Mouse (Mus musculus): Measurements from ENCODE around the gene Gtpbp6.
"Not testable (repeated sequence)": the region's sequence is repeated elsewhere in the genome, so short reads cannot be mapped to it uniquely, and the experiment has no call there.

Gene Gtpbp6

DNA sequence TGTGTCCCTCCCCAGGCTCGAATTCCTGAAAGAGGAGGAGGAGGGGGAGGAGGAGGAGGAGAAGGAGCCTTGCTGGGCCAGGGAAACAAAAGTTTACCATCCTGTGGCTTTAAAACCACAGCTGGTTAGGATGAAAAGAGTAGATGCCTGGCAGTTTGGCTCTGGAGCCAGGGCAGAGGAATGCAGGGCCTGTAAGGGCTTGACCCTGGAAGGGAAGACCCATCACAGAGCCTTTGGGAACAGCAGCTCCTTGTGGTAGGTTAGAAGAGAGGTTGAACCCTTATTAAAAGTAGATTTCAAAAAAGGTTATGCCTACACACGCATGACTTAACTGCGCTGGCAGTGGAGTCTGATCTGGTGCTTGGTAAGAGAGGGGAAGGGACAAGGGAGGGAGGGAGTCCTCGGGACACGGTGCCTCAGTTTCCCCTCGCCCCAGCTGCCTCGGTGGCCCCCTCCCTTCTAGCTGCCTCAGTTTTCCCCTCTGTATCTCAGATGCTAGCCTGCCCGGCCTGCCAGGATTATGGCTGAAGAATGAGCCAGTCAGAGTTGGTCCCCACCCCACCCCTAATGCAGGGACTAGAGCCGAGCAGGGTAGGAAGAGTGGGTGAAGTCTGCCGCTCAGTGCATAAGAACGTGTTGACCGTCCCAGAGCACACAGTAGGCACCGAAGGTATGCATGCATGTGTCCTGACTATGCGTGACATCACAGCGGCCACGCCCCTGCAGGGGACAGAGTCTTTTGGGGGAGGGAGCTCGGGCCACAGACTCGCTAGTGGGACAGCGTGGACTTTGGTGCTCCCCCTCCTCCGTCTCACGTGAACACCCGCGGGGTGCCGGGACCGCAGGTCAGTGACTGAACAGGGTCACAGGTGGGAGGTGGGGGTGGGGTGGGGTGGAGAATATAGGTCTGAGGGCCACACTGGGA, 8.1 kb downstream of the Gtpbp6 start, which contains the start of gene Plcxd1:
Gene Plcxd1 (plus strand): TSS at position 314 of the 925 bp plus-strand sequence.
- DNase-seq: peak; percentile 52

DNA sequence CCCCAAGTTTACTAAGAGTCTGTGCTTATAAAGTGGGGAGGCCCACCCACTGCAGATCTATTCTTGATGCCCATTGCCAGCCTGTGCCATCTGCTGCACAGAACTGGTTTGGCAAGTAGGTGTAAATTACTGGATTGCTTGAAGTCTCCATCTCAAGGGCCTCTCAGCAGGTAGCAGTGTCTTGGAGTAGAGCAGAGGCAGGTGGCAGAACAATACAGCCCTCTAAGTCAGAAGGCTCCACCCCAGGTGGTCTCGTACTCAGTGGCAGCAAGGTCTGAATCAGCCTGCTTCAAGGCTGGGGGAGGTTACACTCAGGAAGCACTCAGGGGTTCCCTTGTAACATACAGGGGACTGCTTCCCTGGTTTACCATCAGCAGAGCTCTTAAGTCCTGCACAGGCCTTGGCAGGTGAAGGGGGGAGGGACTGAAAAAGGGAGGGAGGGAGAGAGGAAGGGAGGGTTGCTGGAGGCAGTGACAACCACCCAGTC, 9.0 kb downstream of the Gtpbp6 start:
- DNase-seq: no peak

DNA sequence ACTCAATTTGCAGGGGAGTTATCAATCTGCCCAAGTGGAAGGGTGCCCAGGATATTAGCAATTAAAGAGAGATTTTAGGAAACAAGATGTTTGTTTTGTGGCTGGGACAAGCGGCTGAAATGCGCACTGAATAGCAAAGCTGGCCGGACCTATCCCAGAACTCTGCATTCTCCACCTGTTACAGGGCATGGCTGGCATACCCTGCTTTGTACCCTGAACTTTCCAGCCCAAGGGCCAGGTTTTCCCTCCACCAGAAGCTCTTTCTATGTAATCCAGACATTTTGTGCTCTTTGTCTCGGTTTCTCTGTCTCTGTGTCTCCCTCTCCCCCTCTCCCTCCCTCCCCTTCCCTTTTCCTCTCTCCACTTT, 13.2 kb downstream of the Gtpbp6 start:
- DNase-seq: no peak

DNA sequence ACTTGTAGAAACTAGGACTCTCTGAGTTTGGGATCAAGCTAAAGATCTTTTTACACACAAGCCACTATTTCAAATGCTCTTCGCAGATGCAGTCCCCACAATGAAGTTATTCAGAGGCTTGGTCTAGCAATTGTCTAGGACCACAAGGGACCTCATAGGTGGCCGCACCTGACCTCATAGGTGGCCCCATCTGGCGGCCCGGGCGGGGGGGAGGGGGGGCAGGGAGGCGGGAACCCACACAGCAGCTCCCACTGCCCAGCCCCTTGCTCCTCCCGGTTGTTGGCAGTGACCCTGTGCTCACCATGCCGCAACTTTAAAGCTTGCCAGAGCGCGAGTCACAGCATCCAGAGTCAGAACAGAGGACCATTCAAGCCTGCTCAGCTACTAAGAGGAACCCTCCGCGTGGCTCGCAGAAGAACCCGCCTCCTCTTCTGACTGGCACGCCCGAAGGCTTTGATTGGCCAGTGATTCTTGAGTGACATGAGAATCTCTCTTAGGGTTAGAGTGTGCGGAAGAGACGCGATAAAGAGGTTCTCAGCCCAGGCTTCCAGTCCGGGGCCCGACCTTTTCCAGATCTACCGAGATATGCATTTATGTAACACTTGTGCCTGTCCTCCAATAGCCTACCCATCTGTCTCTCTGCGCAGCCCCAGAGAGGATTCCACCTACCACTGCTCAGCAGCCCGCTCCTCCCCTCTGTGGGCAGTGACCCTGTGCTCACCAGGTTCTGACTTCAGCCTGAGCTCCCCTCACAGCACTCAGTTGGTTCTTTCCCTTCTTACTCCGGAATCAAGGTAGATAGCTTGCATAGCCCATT, 13.8 kb downstream of the Gtpbp6 start, which contains the start of gene Gm35315:
Gene Gm35315 (minus strand): TSS at position 391 of the 817 bp plus-strand sequence.
- DNase-seq: peak; percentile 89

DNA sequence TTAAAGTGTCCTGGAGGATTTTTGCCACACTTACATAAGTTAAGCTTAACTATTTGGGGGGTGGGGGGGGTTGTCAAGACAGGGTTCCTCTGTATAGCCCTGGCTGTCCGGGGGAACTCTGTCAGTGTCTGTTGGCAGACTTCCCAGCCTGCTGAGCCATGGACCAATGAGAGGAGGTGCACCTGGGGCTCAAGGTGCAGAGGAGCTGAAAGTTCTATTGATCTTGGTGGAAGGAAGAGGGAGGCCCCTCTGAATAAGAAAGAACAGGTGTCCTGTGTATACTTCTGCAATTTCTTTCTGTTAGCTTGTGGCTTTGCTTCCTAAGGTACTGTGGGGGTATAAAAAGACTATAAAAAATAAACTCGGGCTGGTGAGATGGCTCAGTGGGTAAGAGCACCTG, 16.5 kb downstream of the Gtpbp6 start:
- DNase-seq: no peak

DNA sequence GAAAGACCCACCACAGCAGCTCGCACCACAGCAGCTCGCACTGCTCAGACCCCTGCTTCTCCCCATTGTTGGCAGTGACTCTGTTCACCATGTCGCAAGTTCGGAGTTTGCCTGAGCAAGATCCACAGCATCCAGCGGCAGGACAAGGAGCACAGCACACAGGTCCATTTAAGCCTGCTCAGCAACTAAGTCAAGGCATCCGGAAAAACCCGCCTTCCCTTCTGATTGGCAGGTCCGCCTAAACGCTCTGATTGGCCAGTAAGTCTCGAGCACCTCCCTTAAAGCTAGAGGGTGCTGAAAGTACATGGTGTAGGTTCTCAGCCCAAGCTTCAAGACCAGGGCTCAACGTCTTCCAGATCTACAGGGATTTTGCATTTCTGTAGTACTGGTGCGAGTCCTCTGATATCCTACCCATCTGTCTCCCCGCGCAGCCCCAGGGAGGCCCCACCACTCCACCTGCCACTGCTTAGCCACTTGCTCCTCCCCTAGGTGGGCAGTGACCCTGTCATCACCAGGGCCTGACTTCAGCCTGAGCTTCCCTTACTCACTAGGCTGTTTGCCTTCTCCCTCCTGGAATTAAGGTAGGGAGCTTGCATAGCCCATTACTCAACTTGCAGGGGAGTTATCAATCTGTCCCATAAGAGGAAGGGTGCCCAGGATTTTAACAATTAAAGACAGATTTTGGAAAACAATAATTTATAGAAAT, 21.7 kb downstream of the Gtpbp6 start:
- no peak for DNase-seq

DNA sequence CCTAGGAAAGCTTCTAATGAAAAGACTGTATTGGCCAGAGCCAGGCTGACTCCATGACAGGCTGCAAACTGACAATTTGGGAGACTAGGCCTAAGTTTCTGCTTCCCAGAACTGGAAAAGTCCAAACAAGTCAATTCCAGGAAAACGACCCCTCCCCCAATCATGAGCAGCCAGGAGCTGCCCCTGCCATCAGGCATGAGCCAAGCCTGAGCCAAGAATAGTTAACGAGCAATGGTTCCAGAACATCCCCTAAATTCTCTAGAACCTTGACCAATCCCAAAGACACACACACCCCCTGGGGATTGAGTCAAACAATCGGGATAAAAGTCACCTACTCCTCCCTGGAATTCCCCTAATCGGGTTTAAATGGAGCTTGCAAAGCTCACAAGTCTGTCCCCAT, 25.0 kb downstream of the Gtpbp6 start:
- DNase-seq: no peak

DNA sequence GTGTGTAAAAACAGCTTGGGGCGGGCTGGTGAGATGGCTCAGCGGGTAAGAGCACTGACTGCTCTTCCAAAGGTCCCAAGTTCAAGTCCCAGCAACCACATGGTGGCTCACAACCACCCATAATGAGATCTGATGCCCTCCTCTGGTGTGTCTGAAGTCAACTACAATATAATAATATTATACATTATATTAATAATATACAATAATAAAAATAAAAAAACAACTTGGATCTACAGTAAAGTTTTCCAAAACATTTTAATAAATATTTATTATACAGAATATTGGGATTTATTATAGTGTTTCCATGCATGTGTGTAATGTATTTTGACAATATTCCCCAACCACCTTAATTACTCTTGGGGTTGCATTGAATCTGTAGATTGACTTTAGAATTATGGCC, 35.6 kb downstream of the Gtpbp6 start, which contains the start of gene Gm17655:
Gene Gm17655 (minus strand): TSS at position 101 of the 400 bp plus-strand sequence.
- not testable (repeated sequence) for DNase-seq

DNA sequence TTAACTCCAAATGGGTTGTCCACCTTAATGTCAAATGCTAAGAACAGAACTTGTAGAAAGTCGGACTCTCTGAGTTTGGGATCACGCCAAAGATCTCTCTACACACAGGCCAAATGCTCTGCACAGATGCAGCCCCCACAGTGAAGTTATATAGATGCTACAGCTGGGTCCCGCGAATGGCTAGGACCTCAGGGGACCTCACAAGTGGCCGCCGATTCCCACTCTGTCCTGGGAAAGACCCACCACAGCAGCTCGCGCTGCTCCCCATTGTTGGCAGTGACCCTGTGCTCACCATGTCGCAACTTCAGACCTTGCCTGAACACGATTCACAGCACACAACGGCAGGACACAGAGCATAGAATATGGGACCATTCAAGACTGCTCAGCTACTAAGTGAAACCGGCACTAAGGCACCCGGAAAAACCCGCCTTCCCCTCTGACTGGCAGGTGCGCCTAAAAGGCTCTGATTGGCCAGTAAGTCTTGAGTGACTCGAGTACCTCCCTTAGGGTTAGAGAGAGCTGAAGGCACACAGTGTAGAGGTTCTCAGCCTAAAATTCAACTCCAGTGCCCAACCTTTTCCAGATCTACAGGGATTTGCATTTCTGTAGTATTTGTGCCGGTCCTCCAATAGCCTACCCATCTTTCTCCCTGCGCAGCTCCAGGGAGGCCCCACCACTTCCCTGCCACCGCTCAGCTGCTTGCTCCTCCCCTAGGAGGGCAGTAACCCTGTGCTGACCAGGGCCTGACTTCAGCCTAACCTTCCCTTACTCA, 50.2 kb downstream of the Gtpbp6 start:
- peak; percentile 90 for DNase-seq

Measured in kidney, postnatal 10 days (tissue).